Mouse (Mus musculus) left cerebral cortex, adult 6 months (tissue): Measurements from ENCODE around the gene Pkd1l3. TPM values are rescaled to one million over a fixed set of nuclear protein-coding genes. Genes with fewer than 3 reads are reported as not detected.

ENCODE experiments used
- long read RNA-seq, 2 experiments: library from polyadenylated mRNA; unstranded; transcript quantifications; one replicate each; pipeline ENCODE4 v2.0.0; 2019 to 2020
- polyA plus RNA-seq: library from polyadenylated mRNA; unstranded; fragments of <200 nt; fragmentation: Nextera tagmentation; gene quantifications from 2 replicates; pipeline ENCODE4 v1.2.3, GENCODE M21; 2021

Pkd1l3 gene
- 0.08 and 0.27 TPM in 2 replicates for polyA plus RNA-seq
- long read RNA-seq, experiment 1, partial matches to known transcripts: 0 of 5 reads
- long read RNA-seq, experiment 1, other reads (novel, unspliced or antisense): 4 of 5 reads
- long read RNA-seq, experiment 2: 0 reads

DNA sequence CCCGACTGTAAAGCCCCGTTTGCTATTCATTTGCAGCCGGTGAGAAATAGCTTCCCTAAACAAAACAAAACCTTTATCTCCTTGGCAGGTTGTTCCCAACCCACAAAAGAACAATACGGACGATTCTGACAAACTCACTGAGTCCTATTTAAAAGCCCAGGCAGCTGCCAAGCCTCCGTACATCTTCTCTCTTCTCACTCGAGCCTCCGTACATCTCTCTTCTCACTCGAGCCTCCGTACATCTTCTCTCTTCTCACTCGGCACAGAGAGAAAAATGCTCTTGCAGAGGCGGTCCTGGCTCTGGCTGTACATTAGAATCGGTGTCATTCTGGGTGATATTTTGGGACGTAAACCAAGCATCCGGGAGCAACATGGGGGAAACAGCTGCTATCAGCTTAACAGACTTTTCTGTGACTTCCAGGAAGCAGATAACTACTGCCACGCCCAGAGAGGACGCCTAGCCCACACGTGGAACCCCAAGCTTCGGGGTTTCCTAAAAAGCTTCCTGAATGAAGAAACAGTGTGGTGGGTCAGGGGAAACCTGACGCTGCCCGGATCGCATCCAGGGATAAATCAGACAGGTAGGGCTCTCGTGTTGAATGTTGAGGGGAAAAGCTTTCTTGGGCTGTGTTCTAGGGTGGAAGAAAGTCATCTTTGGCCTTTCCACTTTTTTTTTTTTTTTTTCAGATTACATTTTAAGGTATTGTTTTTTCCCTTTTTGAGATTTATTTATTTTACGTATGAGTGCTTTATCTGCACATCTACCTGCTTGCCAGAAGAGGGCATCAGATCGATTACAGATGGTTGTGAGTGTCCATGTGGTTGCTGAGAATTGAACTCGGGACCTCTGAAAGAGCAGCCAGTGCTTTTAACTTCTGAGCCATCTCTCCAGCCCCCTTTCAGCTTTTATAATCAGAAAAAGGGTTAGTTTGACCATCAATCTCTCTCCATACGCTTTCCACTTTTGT, at the start of gene Pkd1l3:
TSS of gene Pkd1l3 (plus strand) at position 275 of the 968 bp plus-strand sequence.

DNA sequence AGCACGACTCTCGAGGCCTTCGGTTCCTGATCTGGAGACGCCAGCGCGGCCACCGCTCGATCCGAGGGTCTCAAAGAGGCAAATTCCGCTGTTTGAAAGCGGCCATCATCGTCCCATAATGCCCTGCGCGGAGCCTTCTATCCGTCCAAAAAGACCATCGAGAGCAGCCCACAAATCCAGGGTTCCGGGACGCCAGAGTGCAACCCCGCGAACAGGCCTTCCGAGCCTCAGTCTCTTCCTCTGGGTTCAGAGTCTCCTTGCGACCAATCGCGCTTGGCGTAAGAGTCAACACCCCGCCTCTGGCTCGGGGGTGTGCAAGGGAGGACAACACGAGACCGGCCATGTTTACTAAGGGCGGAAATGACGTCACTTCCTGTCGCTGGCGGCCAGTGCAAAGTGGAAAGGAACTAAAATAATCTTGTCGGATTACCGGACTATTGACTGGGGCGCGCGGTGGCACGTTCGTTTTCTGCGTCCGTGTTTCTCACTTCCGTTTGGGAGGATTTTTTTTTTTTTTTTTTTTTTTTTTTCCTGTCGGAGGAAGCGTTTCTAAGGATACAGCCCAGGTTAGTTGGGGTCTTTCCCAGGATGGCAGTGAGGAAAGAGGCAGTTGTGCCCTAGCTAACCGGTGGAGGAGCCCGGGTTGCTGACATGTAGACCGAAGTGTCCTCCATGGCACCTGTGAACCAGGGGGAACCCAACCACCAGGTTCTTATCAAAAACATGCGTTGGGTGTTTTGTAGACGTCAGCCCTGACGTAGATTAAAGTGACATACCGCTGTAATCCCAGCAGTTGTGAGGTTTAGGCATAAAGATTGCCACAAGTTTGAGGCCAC, 48.6 kb upstream of the Pkd1l3 start, which contains the start of the genes Dhx38 and Txnl4b:
TSS of gene Dhx38 (minus strand) at position 364 of the 836 bp plus-strand sequence.
TSS of gene Txnl4b (plus strand) at position 395 of the 836 bp plus-strand sequence.

DNA sequence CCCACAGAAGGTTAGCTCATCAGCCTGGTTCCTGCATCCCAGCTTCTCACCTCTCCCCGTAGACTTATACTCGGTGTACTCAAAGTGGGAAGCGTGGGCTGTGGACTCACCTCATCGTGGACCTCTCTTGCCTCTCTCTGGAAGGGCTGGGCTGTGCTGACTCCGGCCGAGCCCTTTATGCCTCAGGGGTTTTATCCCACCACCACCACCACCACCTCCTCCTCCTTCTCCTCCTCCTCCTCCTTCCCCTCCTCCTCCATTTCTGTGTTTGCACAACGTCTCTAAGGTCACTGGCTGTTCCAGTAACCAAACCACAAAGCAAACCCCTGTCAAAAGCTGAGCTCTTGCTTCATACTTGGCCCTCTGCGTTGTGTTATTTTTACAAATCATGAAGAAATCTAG, 35.4 kb upstream of the Pkd1l3 start, which contains the start of gene Hp:
TSS of gene Hp (minus strand) at position 273 of the 402 bp plus-strand sequence.

DNA sequence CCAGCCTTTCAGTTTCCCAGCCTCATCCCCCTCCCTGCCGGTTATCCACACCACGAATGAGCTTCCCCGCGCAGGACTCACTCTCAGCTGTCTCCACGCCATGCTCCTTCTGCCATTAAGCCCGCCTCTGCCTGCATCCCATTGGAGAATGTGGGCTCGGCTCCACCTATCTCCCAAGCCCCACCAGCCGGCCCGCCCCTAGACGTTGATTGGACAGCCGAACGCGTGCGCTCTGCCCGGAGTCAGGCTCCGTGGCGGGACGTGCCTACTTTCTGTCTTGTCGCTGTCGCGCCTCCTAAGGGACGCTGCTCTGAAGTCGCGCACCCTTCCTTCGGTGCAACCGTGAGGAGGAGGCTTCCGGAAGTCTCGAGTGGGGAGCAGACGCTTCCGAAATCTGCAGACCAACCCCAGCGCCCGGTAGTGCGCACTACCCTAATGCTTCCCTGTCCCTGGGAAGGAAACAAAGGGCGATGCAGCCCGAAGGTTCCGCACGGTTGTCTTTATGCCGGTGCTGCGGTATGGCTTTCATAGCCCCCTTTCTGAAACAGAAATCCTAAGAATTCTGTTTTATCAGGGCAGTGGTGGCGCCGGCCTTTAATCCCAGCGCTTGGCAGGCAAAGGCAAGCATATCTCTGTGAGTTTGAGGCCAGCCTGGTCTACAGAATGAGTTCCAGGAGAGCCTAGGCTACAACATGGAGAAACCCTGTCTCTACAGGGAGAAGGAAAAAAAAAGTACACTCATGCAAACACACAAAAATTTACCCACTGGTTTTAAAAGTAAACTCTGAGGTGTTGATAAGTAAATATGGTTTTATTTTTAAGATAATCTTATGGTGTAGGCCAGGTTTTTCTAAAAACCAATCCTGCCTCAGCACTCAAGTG, 5.8 kb upstream of the Pkd1l3 start, which contains the start of gene Dhodh:
TSS of gene Dhodh (minus strand) at position 403 of the 882 bp plus-strand sequence.

DNA sequence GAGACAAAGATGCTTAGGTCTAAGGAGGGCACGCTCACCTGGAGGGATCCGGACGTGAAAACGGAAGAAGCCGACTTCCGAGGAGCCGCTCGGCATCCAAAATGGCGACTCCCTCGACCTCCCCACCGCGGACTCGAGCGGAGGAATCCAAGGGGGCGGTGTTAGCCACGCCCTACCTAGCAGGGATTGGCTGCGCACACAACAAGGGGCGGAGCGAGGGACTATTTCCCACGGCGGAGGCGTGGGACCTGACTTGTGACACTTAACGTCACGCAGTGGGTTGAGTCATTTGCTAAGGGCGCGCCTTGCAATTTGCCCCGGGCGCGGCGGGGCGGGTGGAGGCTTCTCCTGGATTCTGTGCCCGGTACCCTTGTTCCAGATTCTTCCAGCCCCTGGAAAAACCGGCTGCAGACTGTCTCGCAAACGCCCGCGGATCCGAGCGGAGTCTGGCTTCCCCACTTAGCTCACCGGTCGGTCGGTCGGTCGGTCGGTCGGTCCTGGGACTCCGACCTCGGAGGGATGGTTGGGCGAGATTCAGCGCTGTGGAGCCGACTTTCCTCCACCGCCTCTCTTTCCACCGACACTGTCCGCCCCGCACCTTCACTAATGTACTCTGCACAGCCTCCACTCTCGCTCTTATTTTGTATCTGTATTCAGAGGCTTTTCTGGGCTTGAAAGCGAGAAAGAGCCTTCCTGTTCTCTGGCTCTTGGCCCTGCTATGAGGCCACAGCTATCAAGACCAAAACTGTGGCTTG, 79.0 kb downstream of the Pkd1l3 start, which contains the start of gene Ist1:
TSS of gene Ist1 (minus strand) at position 115 of the 755 bp plus-strand sequence.

DNA sequence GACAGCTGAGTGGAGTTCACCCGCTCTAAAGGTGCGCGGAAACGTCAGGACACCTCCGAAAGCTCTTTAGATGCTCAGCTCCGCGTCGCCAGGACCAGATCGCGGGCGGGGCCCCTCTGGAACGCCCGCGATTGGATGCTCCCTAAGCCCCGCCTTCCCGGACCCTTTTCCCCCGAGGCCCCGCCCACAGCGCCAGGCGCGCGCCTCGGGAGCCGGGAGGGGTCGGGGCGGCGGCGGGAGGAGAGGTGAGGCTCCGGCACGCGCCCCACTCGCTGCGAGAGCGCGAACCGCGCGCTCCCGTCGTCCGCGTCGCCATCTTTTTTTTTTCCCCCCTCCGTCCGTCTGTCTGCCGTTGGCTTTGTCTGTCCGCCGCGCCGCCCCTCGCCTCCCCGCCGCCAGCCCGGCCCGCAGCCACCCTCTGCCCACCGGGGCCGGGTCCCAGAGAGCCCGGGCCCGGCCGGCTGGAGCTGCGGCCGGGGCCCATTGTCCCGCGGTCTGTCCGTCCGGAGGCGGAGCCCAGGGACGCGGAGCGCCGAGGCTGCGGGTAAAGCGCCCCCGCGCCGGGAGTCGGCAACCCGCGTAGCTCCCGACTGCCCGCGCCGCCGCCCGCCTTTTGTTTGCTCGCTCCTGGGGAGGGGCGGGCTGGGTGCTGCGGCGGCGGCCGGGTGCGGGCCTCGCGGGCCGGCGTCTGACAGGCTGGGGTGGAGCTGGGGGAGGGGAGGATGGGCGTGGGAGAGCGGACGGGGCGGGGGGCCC, 91.2 kb downstream of the Pkd1l3 start, which contains the start of gene Zfp821:
TSS of gene Zfp821 (plus strand) at position 227 of the 756 bp plus-strand sequence.

Other genes starting within 250 kb of the Pkd1l3 start
- 0.15 and 0.21 TPM in 2 replicates for gene Pmfbp1, start 120.5 kb upstream of the Pkd1l3 start, polyA plus RNA-seq
- 6.7 and 7.2 TPM in 2 replicates for gene Dhx38, start 48.7 kb upstream of the Pkd1l3 start, polyA plus RNA-seq
- gene Txnl4b, start 48.6 kb upstream of the Pkd1l3 start, polyA plus RNA-seq: 78.2 and 101 TPM in 2 replicates
- gene Hp, start 35.3 kb upstream of the Pkd1l3 start, polyA plus RNA-seq: 0.10 TPM in 1 of 2 replicates, not detected in the other
- gene Dhodh, start 5.8 kb upstream of the Pkd1l3 start, polyA plus RNA-seq: 14.2 and 23.1 TPM in 2 replicates
- gene Ist1, start 78.7 kb downstream of the Pkd1l3 start, polyA plus RNA-seq: 62.3 and 71.9 TPM in 2 replicates
- gene Zfp821, start 91.0 kb downstream of the Pkd1l3 start, polyA plus RNA-seq: 9.1 and 25.7 TPM in 2 replicates
- gene Atxn1l, start 123.2 kb downstream of the Pkd1l3 start, polyA plus RNA-seq: 1.8 and 6.6 TPM in 2 replicates
- 19.9 and 25.1 TPM in 2 replicates for gene Ap1g1, start 164.0 kb downstream of the Pkd1l3 start, polyA plus RNA-seq